Mouse (Mus musculus) cerebral cortex, adult 2 months (tissue): ENCODE results near the gene Hist1h2ag.

Experiments
- WGBS: fragments of 180-500 bp; shearing (Covaris S2); methylation state at CpG from one replicate; pipeline ENCODE4 v1.1.7; 2018; 5-methylcytosine and 5-hydroxymethylcytosine counted together

Gene Hist1h2ag

GRCm38 (mm10) chr13:22042568-22043502 is at the start of gene Hist1h2ag, which contains the start of gene Hist1h2bj:
Gene Hist1h2ag, minus strand, starts transcription at chr13:22042944.
Gene Hist1h2bj, plus strand, starts transcription at chr13:22043214.
- WGBS, result under 1% methylated on average over 48 of the region's 80 CpGs

GRCm38 (mm10) chr13:22084140-22084539 is 41.4 kb upstream of the Hist1h2ag start, which contains the start of gene Vmn1r188:
Gene Vmn1r188, plus strand, starts transcription at chr13:22084440.
- 87% methylated on average over 1 of the region's 1 CpGs for WGBS

- WGBS, result 84% methylated on average over 1 of the region's 1 CpGs
These were observed 20.7 kb upstream of the Hist1h2ag start for GRCm38 (mm10) chr13:22063468-22063867.

- 86% methylated on average over 1 of the region's 1 CpGs for WGBS
These were observed 18.7 kb upstream of the Hist1h2ag start for GRCm38 (mm10) chr13:22061422-22061821.

- WGBS, result 97% methylated on average over 1 of the region's 1 CpGs
These were observed 11.0 kb upstream of the Hist1h2ag start for GRCm38 (mm10) chr13:22053754-22054153.

DNA sequence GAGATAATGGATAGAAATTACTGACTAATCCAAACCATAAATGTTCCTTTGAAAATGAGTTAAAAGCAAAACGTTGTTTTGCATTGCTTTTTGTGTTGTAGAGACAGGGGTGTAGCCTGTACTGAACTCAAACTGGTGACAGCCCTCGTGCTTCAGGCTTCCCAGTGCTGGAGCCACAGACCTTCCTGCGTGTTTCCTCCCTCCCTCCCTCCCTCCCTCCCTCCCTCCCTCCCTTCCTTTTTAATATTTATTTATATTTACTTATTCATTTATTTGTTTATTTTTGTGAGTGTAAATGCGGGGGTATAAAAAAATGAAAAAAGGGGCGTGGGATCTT is 8.7 kb upstream of the Hist1h2ag start:
- 12% methylated on average over 5 of the region's 5 CpGs for WGBS

- under 1% methylated on average over 52 of the region's 52 CpGs for WGBS
These were observed 8.1 kb upstream of the Hist1h2ag start for GRCm38 (mm10) chr13:22050591-22051522.

DNA sequence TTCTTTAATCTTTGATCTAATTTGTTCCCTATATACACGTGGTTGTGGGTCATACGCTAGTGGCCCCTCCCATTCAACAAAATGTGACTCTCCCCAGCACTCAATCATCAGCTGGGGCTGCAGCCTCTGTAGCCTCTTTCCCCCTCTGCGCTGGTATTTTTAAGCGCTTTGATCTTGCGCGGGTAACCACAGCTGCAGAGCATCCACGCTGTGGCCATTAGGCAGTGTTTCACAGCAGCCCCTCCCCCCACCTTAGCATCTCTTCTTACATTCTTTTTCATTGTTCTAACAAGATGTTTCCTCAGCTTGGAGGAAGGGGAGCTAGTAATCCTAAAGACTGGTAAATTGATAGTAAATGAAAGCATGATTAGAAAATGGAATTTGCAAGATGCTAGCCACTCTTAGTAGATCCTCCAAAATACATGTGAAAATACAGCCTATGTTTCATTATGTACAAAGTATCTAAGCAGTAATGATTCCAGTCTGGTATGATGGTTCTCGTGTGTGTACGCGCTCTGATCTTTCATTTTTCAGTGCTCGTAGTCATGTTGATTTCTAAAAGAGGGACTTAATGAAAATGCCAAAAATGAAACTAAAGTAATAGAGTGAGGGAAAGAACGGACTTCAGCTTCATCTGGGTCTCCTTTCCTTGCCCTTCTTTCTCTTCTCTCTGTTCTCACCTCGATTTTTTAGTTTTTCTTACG is 7.1 kb upstream of the Hist1h2ag start:
- 2% methylated on average over 14 of the region's 14 CpGs for WGBS

GRCm38 (mm10) chr13:22049041-22049440 is 6.3 kb upstream of the Hist1h2ag start:
- WGBS, result 83% methylated on average over 2 of the region's 2 CpGs

- WGBS, result 69% methylated on average over 2 of the region's 2 CpGs
These were observed 2.6 kb upstream of the Hist1h2ag start for GRCm38 (mm10) chr13:22045311-22045710.

DNA sequence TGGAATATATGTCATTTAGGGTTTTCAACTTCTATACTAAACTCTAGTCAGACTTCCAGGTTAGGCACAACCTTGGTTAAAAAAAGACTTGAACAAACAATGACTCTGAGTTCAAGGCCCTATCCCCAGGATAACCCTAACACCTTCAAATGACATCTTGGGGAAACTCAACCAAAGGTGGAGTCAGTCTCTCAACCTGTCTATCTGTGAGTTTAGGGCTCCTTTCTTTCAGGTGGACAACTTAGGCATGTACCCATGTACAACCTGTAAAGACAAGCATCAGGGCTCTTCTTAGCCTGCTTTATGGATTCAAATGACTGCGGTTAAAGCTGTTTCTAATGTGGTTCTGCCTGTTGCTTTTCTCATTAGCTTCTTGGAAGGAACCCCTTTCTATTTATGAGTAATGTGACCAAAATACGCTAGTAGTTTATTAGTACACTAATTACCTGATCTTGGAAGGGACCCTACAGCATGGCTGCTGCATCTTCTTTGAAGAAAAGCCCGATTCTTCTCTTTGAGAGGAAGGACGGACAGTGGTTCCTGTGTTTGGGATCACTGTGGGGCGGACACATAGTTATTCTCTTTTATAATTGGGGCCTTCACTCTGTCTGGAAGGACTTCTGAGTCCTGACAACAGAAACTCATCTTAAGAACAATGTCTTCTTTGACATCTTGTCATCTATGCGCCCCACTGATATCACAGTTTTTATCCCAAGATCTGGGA is 1.9 kb upstream of the Hist1h2ag start:
- 77% methylated on average over 6 of the region's 6 CpGs for WGBS

DNA sequence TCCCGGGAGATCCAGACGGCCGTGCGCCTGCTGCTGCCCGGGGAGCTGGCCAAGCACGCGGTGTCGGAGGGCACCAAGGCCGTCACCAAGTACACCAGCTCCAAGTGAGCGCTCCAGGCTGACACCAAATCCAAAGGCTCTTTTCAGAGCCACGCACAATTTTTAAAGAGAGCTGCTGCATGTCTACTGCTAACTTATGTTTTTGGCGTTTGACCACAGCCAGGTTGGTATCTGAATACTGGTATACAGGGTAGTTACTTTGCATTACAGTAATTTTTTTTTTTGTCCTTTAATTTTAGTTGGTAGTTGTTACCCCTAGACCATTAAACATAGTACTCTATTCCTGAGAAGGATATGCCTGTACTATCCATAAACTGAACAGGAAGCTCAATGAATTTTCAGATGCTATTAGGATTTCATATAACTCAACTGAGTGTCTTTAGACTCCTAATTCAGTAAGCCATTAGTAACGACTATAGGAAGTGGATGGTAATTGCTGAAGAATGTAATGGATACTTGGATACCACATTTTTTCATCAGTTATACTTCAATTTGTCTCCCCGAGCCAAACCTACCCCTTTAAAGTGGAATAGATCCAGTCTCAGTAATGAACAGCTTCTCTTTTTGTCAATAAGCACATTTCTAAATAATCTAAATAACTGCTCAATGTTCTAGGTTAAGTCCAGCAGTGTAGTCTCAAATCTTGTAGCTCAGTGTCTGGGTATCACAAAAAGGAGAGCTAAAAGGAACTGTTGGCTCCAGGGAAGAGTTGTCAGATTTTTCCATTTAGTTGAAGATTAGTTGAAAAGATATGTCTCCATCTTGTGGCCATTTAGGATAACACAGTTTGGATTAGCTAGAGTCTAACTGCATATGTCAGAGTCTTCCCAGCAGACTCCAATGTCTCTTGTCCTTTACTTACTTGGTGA is 1.0 kb upstream of the Hist1h2ag start:
- WGBS, result under 1% methylated on average over 12 of the region's 14 CpGs

DNA sequence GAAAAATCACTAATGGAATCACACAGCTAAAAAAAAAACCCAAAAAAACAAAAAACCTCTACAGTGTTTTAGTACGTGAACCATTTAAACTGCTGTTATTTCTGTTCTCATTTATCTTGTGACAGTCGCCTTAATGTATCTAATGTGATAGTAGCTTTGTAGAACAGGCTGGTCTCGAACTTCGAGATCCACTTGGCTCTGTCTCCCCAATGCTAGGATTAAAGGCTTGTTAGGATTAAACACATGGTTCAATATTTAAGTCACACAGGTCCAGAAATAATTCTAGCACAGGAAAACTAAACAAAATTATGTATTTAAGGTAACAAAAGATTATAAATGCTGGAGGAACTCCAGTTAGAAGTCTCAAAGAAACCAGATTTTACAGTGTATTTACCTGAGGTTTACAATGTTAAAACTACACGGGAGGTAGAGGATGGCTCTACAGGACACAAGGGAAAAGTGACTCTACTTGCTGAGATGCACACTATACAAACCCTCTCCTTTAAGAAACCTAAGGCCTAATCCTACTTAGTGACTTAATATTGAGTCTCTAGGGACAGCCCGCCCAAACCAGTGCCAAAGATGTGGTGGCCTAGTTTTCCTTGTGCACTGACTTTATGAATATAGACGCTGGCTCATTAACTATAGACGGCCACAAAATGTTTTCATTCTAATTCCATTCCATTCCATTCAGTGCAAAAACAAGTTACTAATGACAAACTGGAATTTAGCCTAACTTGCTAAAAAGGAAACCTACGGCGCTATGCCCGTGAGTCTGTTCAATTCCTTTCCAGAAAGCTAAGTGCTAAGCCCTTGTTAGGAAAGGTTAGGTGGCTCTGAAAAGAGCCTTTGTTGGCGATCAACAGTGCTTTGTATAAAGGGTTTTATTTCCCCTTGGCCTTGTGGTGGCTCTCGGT is 835 bp downstream of the Hist1h2ag start:
- WGBS, result 3% methylated on average over 13 of the region's 13 CpGs

DNA sequence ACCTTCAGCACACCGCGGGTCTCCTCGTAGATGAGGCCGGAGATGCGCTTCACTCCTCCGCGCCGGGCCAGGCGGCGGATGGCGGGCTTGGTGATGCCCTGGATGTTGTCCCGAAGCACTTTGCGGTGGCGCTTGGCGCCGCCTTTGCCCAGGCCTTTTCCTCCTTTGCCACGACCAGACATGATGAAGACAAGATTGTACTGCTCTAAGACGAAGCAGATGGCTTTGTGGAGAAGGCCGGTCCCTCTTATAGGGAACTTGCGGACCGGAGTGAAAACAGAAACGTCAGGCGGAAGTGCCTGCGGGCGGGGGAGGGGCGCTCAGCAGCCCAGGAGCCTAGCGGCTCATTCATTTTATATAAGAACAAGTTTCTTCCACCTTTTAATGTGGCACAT is 1.6 kb downstream of the Hist1h2ag start, which contains the start of gene Hist1h4i:
Hist1h4i (minus strand) TSS at position 221 of the 395 bp plus-strand sequence.
- under 1% methylated on average over 27 of the region's 27 CpGs for WGBS

GRCm38 (mm10) chr13:22040464-22041141 is 2.1 kb downstream of the Hist1h2ag start:
- 2% methylated on average over 24 of the region's 24 CpGs for WGBS

- WGBS, result 7% methylated on average over 2 of the region's 2 CpGs
These were observed 2.7 kb downstream of the Hist1h2ag start for GRCm38 (mm10) chr13:22039951-22040463.

GRCm38 (mm10) chr13:22039364-22039763 is 3.4 kb downstream of the Hist1h2ag start:
- WGBS, result 69% methylated on average over 5 of the region's 5 CpGs

DNA sequence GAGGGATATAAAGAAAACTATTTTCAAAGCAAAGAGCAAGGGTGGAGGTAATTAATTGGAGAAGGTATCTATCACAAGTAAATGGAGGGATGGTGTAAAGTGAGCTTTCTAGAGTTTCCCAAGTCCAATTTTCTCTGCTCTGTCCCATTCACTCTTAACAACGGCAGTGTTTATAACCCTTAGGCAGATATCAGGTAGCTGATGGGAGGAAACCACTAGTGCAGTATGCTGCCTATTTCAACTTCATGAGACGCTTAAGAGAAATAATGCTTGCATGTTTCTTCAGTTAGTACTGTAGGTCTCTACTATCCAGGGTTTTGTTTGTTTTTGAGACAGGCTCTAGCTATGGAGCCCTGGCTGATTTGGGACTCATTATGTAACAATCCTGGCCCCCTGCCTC is 5.3 kb downstream of the Hist1h2ag start:
- 88% methylated on average over 2 of the region's 2 CpGs for WGBS
